Mouse (Mus musculus): Measurements from ENCODE around the gene 4930539E08Rik. TPM values are rescaled to one million over a fixed set of nuclear protein-coding genes. Genes with fewer than 3 reads are reported as not detected.

4930539E08Rik gene
- total RNA-seq, 2 experiments from 2014 or later, result not detected

DNA sequence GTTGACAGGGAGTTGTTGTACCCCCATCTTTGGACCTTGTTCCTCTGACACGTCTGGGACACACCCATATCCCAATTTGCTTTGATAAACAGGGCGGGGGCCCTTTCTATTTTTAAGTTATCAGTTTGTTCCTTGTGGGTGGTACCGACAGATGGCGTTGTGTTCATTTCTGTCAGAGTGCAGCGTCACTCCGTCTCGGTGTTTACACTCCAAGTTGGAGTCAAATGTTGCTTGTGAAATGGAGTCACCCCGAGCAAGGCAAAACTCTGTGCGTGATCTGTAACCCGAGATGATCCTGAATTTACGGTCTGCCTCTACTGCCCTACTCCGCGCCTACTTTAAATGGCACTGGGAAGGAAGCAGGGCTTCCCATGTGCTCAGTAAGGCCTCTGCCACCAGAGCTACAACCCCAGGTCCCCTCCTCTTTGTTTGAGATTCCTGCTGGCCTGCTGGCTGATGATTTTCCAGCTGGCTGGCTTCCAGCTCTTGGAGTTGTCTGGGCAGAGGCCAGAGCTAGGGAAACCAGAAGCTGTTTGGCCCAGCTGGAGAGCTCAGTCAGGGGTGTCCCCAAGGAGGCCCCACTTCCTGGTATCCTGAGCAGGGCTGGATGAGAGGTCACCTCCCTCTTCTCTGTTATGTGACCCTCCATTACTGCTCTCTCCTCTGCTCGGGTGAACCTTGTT, 15.4 kb upstream of the 4930539E08Rik start:
- peak; percentile 86 to 87 for DNase-seq (ENCODE audit: low spot score in 2 of 2)

DNA sequence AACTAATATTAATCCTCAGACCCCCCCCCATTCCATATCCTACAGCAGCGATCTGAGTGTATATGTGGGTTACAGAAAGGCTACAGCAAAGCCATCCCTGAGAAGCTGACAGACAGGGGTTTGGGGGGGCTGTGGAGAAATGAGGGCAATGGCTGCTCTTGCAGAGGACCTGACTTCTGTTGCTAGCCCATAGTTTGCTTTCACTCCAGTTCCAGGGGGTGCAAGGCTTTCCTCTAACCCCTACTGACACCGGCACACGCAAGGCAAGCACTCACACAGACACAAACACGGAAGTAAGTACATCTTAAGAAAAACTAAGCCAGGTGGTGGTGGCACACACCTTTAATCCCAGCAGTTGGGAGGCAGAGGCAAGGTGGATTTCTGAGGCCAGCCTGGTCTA, 14.2 kb upstream of the 4930539E08Rik start:
- no peak for DNase-seq (ENCODE audit: low spot score in 2 of 2)

DNA sequence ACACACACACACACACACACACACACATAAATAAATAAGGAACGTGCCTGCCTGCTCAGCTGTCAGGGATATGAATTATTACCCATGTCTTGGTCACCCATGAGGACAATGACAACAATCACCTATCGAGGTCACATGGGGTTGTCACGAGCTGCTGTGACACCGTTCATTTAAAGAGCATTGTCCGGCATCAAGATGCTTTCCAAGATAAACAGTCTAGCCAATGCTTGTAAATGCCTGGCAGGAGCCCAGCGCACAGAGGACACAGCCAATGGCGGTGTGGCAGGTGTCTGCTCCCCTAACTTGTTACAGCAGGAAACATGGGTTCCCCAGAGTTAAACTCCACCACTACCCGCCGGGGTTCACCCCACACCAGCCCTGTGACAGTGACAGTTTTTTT, 12.9 kb upstream of the 4930539E08Rik start:
- DNase-seq (ENCODE audit: low spot score in 2 of 2), result no peak

DNA sequence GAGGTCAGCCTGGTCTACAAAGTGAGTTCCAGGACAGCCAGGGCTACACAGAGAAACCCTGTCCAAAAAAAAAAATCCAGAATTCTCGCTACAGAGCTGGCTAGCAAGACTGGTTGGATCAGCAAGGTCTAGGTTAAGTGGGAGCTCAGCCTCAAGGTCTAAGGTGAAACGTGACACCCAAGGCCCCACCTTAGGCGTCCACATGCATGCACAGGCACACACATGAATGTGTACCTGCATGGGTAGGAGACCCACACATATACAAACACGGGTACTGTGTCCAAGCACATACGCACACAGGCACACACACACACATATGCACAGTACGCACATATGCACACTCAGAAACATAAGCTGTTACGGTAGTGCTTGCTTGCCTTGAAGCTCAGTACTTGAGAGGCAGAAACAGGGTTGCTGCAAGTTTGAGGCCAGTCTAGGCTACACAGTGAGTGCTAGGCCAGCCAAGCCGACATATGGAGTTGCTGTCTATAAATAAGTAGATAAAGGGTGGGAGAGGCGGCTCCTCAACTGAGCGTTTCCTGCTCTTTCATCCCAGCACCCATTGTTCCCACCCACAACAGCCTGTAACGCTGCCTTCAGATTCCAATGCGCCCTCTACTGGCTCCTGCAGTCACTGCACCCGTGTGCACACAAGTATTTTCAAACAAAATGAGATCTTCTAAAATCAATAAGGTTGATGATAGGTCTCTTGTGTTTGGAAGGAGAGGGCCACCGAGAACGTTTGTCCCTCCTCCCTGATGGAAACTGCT, 11.9 kb upstream of the 4930539E08Rik start:
- peak; percentile 45 to 64 for DNase-seq (ENCODE audit: low spot score in 2 of 2)

DNA sequence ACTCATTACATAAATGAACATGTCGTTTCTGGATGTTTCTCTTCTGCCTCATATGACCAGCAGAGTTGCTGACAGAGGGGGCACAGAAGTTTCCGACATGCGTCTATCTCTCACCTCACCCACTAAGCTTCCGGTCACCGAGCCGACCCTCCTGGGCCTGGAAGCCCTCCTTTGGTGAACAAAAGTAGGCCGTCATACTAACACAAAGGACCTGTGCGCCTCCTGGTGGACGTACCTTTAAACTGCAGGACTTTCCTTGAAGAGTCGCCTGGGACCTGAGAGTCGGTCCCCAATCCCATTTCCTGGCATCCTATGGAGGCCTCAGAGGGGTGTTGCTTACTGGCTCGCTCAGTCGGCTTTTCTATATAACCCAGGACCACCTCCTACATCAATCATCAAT, 11.3 kb upstream of the 4930539E08Rik start:
- peak; percentile 76 to 78 for DNase-seq (ENCODE audit: low spot score in 2 of 2)

DNA sequence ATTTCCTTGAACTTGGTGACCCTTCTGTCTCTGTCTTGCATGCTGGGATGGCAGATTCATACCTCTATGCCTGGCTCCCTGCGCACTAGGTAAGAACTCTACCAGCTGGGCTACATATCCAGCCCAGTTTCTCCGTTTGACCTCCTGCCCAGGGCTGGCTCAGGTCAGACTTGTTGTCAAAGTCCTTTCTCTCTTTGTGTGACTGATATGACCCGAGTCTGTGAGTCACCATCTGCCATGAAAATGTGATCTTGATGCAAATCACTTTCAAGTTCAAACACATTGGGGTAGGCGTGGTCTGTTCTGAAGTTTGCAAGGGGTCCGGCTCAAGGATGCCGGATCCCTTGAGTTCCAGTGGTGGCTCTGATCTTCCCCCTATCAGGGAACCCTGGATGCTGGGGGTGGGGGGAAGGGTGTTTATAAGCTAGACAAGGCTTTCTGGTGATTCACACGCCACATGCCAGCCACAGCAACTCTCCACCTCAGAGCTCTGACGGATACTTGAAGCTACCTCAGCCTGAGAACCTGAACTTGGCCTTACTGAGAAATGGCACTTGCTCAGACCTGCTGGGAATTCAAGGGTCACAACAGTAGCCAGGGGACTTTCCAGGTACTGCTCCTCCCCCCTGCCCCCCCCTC, 10.0 kb upstream of the 4930539E08Rik start:
- peak in 1 of 2 experiments; percentile 33 for DNase-seq (ENCODE audit: low spot score in 2 of 2)

DNA sequence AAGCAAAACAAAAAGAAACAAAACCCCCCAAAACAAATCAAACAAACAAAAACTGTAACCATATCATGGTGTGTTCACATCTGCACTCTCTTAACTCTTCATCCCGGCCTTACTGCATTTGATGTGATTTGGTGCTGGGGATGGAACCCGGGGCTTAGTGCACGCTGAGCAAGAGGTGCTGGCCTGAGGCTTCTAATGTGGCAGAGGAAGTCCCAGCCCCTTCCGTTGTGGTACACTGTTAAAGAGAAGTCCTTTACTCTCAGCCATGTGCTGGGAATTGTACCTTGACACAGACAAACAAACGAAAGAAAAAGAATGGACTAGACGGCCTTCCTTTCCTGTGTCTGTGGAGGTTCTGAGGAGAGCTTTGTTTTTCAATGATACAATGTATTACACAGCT, 7.0 kb upstream of the 4930539E08Rik start:
- DNase-seq (ENCODE audit: low spot score in 2 of 2), result no peak

DNA sequence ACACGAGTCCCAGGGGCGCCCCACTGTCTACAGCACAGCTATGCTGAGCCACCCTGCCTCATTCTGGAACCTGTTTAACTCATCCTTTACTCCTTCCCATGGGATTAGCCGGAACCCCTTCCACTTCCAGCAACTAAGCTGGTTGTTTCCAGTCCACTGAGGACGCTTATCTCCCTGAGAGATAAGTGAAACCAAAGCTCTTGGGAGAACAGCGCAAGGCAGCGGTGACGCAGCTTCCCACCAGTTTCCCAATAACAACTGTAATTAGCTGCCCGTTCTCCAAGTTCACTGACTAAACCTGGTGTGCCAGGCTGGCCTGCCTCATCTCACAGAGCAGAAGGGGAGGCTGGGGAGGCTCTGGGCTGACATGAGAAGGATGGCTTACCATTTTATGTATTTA, 6.0 kb upstream of the 4930539E08Rik start:
- DNase-seq (ENCODE audit: low spot score in 2 of 2), result no peak

DNA sequence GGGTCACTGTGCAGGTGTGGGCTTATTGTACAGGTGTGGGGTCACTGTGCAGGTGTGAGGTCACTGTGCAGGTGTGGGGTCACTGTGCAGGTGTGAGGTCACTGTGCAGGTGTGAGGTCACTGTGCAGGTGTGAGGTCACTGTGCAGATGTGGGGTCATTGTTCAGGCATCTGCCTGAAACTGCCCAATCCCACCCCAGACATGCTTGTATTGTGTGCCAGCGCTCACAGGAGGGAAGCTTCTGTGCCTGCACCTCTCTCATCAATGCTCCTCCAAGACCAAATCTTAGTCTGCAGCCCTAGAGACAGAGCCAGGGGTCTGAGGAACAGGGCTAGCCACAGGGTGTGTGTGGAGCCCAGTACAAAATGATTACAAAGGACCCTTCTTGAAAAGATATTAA, 1.4 kb upstream of the 4930539E08Rik start:
- DNase-seq (ENCODE audit: low spot score in 2 of 2), result no peak

DNA sequence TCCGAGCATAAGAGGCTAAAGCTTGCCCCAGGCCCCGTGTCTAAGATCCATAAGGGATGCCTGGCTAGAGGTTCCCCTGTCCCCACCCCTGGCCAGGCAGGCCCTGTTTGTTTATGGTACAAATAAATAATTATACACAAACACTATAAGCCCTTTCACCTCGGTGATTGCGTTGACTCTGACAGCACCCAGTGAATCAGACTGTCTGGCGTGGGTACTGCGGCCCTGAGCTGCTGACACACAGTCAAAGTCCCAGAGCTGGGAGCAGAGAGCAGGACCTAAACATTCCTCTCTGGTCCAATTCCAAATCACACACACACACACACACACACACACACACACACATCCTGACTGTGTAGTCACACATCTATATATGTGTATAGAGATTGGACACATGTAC, 1.2 kb downstream of the 4930539E08Rik start:
- no peak for DNase-seq (ENCODE audit: low spot score in 2 of 2)

DNA sequence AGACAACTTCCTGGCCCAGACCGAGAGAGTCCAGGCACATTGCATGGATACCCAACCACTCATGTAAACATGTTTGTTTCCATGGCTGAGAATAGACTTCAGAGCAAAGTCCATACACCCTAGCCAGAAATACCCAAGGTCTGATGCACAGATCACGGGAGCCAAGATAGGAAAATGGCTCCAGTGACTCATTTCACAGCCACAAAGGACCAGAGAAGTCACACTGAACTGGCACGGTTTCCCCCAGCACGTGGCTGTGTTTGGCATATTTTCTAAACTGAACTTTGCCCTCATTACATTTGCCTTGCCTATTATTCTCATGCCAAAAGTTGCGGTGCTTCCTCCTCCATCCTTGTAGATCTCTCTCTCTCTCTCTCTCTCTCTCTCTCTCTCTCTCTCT, 1.9 kb downstream of the 4930539E08Rik start:
- peak in 1 of 2 experiments; percentile 45 for DNase-seq (ENCODE audit: low spot score in 2 of 2)

DNA sequence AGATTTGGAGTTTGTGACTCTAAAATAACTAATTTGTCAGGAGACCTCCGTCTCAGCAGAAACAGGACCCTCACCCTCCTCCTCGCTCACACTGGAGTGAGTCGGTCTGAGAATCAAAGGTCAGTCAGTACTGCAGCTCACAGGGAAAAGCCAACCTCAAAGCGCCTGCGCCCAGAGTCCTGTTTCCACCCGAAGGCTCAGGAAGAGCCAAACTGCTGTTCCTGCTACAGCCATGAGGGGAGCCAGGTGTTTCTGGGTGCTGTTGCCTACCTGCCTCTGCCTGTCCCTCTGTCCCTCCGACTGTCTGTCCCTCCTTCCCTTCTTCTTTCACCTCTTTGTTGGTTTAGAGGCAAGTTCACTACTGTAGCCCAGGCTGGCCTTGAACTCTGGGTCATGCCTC, 5.0 kb downstream of the 4930539E08Rik start:
- no peak for DNase-seq (ENCODE audit: low spot score in 2 of 2)

DNA sequence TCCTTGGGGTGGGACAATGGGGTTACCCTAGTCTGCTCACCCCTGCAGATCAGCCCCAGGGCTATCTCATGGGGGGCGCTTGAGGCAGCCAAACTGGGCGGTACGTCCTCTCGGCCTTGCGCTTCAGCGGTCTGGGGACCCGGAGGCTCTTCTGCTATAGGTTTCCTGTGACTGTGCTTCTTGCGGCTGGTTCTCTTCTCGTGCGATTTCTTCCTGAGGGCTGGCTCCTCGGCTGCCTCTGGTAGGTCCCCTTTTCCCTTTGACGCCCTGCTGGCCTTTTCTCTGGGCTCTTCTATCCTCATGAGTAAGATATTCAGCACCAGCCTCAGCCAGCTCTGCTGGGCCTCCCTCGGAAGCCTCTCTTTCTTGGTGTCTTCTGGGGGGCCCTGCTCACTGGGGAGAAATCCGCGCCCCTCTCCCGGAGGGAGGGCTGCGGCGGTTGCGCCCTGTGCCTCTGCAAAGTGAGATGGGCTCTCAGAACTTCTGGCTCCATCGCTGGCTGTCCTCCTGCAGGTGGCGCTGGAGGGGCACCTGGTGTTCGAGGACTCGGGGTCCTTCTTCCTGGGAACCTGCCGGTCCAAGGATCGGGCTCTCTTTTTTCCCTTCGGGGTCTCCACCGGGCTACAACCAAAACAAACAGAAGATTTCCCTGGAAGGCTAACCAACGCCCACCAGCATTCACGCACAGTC, 5.7 kb downstream of the 4930539E08Rik start:
- DNase-seq (ENCODE audit: low spot score in 2 of 2), result peak; percentile 36 to 59

DNA sequence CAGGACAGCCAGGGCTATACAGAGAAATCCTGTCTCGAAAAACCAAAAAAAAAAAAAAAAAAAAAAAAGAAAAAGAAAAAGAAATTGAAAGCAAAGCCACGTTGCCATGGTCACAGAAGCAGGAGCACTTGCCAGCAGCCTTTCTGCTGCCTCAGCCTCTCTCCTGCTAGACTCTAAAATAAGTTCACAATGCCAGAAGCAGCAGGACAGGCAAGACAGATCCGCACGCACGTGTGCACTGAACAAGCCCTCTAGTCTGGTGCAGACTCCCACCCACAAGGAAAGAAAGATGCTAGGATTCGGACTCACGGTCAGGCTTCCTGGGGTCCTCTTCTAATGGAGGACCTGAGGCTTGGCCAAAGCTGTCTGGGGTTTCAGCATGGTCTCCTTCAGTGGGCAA, 7.2 kb downstream of the 4930539E08Rik start:
- no peak for DNase-seq (ENCODE audit: low spot score in 2 of 2)

DNA sequence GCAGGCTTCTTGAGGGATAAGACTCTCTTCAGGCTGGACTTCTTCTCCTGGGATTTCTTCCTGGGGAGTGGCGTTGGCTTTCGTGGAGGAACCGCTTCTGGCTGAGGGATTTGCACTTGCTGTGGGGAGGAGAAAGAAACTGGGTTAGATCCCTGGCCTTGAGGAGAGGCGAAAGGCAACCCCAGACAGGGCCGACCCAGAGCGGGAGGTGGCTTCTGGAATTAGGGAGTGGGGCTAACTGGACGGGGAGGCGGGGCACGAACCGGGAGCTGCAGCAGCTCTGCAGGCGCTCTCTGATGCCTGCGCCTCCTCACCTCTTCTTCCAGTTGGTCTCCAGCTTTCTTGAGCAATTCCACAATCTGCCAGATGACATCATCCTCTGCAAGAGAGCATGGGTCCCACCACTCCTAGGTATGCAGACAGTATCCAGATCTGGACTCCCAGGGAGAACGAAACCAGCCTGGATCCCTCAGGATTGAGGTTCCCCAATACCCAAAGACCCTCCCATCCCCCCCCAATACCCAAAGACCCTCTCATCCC, 9.7 kb downstream of the 4930539E08Rik start:
- DNase-seq (ENCODE audit: low spot score in 2 of 2), result no peak

DNA sequence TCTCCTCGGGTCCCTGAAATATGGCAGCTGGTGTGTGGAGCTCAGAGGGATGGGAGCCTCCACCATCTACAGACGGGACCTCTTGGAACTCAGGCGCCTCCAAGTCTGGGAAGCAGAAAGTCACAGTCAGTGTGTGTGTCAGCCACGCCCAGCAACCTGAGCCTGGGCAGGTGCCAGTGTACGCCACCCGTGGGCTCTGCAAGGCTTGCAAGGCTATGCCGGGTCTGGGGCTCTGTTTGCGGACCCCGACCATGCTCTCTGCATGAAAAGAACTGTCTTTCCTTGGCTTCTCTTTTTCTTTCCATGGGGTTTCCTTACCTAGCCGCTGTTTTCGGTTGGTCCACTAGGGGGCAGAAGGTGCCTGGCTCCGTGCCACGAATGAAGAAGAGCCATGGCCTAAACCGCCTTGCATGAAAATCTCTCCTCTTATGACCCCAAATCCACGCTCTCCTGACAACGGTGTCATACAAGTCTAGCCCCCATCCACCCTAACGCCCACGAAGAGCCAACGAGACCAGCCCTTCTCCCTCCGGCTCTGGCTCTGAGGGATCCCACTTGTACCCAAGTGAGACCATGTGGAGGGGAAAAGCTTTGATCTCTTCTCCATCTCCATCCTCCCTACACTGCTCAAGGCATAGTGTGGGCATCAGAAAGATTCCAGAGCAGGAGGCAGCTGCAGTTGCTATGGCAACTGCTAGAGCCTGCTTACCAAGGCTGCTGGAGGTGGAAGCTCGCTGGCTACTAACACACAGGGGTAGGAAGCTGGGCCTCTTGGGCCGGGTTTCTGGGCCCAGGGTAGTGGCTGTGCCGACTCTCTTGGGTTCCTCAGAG, 10.4 kb downstream of the 4930539E08Rik start:
- DNase-seq (ENCODE audit: low spot score in 2 of 2), result peak; percentile 76 to 77

DNA sequence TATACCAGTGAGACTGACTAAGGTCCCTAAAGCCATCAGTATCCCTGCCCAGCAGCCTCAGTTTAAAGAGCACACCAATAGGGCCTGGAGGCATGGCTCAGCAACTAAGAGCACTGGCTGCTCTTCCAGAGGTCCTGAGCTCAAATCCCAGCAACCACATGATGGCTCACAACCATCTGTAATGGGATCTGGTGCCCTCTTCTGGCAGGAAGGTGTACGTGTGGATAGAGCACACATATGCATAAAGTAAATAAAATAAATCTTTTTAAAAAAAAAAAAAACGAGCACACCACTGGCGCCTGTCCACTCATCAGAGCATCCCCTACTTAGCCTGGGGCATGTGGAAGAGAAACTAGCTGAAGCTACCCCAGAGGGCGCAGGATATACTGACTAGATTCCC, 13.6 kb downstream of the 4930539E08Rik start:
- no peak for DNase-seq (ENCODE audit: low spot score in 2 of 2)

DNA sequence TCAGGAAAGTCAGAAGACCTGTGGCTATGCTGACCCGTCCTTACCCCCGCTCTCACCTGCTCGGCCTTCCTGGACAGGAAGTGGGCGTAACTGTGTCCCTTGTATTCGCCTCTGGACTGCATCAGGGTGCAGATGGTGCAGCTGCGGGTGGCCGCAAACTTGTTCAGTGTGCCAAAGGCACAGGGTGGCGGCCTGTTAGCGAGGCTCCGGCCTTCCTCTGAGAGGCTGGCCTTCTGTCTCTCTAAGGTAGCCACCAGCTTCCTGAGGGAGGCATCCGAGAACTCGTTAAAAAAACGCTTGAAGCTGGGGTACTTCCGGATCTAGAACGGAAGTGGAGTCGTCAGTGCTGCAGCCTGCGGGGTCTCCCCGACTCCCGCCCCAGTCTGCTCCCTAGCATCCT, 15.7 kb downstream of the 4930539E08Rik start:
- no peak for DNase-seq (ENCODE audit: low spot score in 2 of 2)

DNA sequence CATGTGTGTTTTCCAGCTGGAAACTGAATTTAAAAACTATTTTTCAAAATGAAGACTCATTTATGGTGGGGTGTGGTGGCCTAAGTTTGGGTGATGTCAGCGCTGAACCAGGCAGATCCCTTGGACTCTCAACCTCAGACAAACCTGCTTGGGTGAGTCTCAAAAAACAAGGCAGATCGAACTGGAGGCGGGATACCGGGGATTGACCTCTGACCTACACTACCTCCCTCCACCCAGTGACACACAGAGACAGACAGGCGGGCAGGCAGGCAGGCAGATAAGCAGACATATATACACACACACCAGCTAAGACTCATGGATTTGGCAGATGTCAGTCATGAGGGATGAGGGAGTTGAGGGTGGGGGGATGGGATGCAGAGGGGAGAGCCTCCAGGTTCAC, 16.9 kb downstream of the 4930539E08Rik start:
- DNase-seq (ENCODE audit: low spot score in 2 of 2), result no peak

DNA sequence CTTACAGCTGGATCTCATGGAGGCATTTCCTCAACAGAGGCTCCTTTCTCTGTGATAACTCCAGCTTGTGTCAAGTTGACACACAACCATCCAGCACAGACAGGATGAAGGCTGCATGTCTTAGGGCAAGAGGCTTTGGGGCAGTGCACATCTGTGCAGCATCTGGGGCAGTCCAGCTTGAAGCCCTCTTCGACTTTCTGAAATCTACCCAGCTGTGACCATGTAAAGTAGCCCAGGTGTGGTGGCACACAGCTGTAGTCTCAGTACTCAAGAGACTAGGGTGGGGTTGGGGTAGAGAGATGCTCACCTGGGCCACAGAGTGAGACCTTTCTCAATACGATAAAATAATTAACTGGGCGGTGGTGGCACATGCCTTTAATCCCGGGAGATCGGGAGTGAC, 17.3 kb downstream of the 4930539E08Rik start:
- DNase-seq (ENCODE audit: low spot score in 2 of 2), result no peak
